Mouse (Mus musculus): ENCODE results near the gene Chrng. TPM values are rescaled to one million over a fixed set of nuclear protein-coding genes. Genes with fewer than 3 reads are reported as not detected.

The Chrng gene
- polyA plus RNA-seq, 1 experiment from 2014 or later: 1.5 TPM

DNA sequence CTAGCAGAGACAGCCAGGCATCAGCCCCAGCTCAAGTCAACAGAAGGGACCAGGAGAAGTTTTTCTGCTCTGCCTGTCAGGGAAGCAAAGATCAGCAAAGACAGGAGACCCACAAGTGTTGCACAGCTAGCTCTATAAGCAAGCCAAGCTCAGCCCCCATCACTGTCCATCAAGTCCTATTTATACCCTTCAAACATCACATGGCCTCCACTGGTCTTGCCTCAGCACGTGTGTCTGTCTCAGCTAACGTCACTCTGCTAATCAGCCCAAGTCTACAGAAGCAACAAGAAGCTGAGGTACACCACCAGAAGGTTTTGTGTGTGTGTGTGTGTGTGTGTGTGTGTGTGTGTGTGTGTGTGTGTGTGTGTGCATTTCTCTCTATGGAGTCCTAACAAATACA is 3.6 kb upstream of the Chrng start:
- no peaks in the 10 kb centered on the region for H3K36me3 ChIP-seq (ENCODE audit: control insufficient read depth, insufficient read depth, low read length)
- H3K4me1 ChIP-seq (ENCODE audit: control insufficient read depth in 2 of 2, insufficient read depth in 2 of 2, low read length in 2 of 2): peaks cover 8 to 12% of the 10 kb centered on the region in 2 experiments; a peak in 3 of 4 replicates
- no peak overlapping the region for H3K4me2 ChIP-seq (ENCODE audit: low read length)
- 23% methylated on average over 2 of the region's 2 CpGs for WGBS
- no peaks in the 10 kb centered on the region for H3K9me3 ChIP-seq (ENCODE audit: control insufficient read depth, low read length)
- H3K27ac ChIP-seq (replicated peaks in 1 of 2; ENCODE audit: control insufficient read depth in 1 of 2, insufficient read depth in 1 of 2, low read depth in 2 of 2, low read length in 2 of 2): no peak overlapping the region
- no peak overlapping the region for H3K4me3 ChIP-seq (ENCODE audit: control insufficient read depth in 1 of 2, insufficient read depth in 1 of 2, low read depth in 1 of 2, low read length in 2 of 2)
- ATAC-seq (ENCODE audit: insufficient number of reproducible peaks, insufficient read depth, low FRiP score, low read depth): no peak
- H3K27me3 ChIP-seq (ENCODE audit: control insufficient read depth, insufficient read depth, low read length): 0 out of 2 replicates have a peak, but pooled peaks cover under 1% of the 10 kb centered on the region
- H3K9ac ChIP-seq (ENCODE audit: low read length): no peak overlapping the region

DNA sequence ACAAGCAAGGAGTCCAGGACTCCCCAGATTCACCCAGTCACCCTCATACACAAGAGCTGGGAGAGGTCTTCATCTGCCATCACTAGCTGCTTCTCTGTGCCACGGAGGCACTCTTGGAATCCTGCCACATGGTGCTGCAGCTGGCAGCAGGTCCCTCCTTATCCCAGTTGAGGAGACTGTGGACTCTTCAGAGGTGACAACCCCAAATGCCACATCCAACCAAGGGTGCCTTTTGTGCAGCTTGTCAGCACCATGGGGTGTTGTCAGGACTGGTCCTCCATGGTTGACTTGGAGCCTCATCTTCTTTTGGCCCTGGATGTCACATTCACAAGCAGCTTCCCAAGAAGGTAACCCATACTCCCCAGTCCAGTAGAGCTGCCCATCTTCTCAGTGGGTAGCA is 2.6 kb upstream of the Chrng start:
- Histone ChIP-seq H3K36me3 (ENCODE audit: control insufficient read depth, insufficient read depth, low read length) (no peaks in the 10 kb centered on the region), H3K27ac (replicated peaks in 1 of 2; ENCODE audit: control insufficient read depth in 1 of 2, insufficient read depth in 1 of 2, low read depth in 2 of 2, low read length in 2 of 2) (no peak overlapping the region), H3K9ac (ENCODE audit: low read length) (no peak overlapping the region), H3K27me3 (ENCODE audit: control insufficient read depth, insufficient read depth, low read length) (peaks cover 11% of the 10 kb centered on the region; the same call in 1 of the 2 replicates), H3K4me2 (ENCODE audit: low read length) (no peak overlapping the region), H3K4me1 (ENCODE audit: control insufficient read depth in 2 of 2, insufficient read depth in 2 of 2, low read length in 2 of 2) (peaks cover 8 to 12% of the 10 kb centered on the region in 2 experiments; a peak in 3 of 4 replicates), H3K9me3 (ENCODE audit: control insufficient read depth, low read length) (no peaks in the 10 kb centered on the region), H3K4me3 (ENCODE audit: control insufficient read depth in 1 of 2, insufficient read depth in 1 of 2, low read depth in 1 of 2, low read length in 2 of 2) (no peak overlapping the region)
- 29% methylated on average over 1 of the region's 1 CpGs for WGBS
- no peak for ATAC-seq (ENCODE audit: insufficient number of reproducible peaks, insufficient read depth, low FRiP score, low read depth)

- WGBS: 73% methylated on average over 5 of the region's 5 CpGs
- H3K36me3 ChIP-seq (ENCODE audit: control insufficient read depth, insufficient read depth, low read length): no peaks in the 10 kb centered on the region
- H3K4me1 ChIP-seq (ENCODE audit: control insufficient read depth in 2 of 2, insufficient read depth in 2 of 2, low read length in 2 of 2): peaks cover 1 to 7% of the 10 kb centered on the region in 2 experiments; a peak in 2 of 4 replicates
- no peaks in the 10 kb centered on the region for H3K9me3 ChIP-seq (ENCODE audit: control insufficient read depth, low read length)
- H3K27me3 ChIP-seq (ENCODE audit: control insufficient read depth, insufficient read depth, low read length): peaks cover 23% of the 10 kb centered on the region
- no peak overlapping the region for H3K4me3 ChIP-seq (ENCODE audit: control insufficient read depth in 1 of 2, insufficient read depth in 1 of 2, low read depth in 1 of 2, low read length in 2 of 2)
- H3K4me2 ChIP-seq (ENCODE audit: low read length): no peak overlapping the region
- no peak overlapping the region for H3K27ac ChIP-seq (replicated peaks in 1 of 2; ENCODE audit: control insufficient read depth in 1 of 2, insufficient read depth in 1 of 2, low read depth in 2 of 2, low read length in 2 of 2)
- H3K9ac ChIP-seq (ENCODE audit: low read length): no peak overlapping the region
- ATAC-seq (ENCODE audit: insufficient number of reproducible peaks, insufficient read depth, low FRiP score, low read depth): no peak
Measured at GRCm38 (mm10) chr1:87203779-87204178, 678 bp upstream of the Chrng start.

GRCm38 (mm10) chr1:87205038-87205437 is 581 bp downstream of the Chrng start:
- Histone ChIP-seq H3K4me2 (ENCODE audit: low read length) (no peak overlapping the region), H3K9me3 (ENCODE audit: control insufficient read depth, low read length) (no peaks in the 10 kb centered on the region), H3K4me3 (ENCODE audit: control insufficient read depth in 1 of 2, insufficient read depth in 1 of 2, low read depth in 1 of 2, low read length in 2 of 2) (no peak overlapping the region), H3K9ac (ENCODE audit: low read length) (no peak overlapping the region), H3K27ac (replicated peaks in 1 of 2; ENCODE audit: control insufficient read depth in 1 of 2, insufficient read depth in 1 of 2, low read depth in 2 of 2, low read length in 2 of 2) (no peak overlapping the region), H3K36me3 (ENCODE audit: control insufficient read depth, insufficient read depth, low read length) (no peaks in the 10 kb centered on the region), H3K4me1 (ENCODE audit: control insufficient read depth in 2 of 2, insufficient read depth in 2 of 2, low read length in 2 of 2) (peaks cover 0 to 3% of the 10 kb centered on the region in 2 experiments; a peak in 1 of 4 replicates), H3K27me3 (ENCODE audit: control insufficient read depth, insufficient read depth, low read length) (peaks cover 23% of the 10 kb centered on the region)
- ATAC-seq (ENCODE audit: insufficient number of reproducible peaks, insufficient read depth, low FRiP score, low read depth): no peak
- WGBS: 50% methylated on average over 6 of the region's 6 CpGs

DNA sequence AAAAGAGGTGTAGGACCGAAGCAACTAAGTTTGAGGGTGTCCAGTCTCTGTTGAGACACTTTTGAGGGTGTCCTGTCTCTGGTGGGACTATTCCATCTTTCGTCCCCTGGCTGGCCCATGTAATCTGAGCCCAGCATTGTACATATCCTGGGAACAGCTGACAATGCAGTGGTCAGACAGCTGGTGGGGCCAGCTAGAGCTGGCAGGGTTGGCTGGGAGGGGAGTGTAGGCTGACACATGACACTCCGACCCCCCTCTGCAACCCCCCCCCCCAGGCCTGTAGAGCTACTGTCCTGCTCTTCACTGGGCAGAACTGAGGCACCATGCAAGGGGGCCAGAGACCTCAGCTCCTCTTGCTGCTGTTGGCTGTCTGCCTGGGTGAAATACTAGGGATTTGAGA is 1.0 kb downstream of the Chrng start:
- no peak overlapping the region for H3K4me3 ChIP-seq (ENCODE audit: control insufficient read depth in 1 of 2, insufficient read depth in 1 of 2, low read depth in 1 of 2, low read length in 2 of 2)
- H3K4me1 ChIP-seq (ENCODE audit: control insufficient read depth in 2 of 2, insufficient read depth in 2 of 2, low read length in 2 of 2): peaks cover 0 to 3% of the 10 kb centered on the region in 2 experiments; a peak in 1 of 4 replicates
- no peaks in the 10 kb centered on the region for H3K36me3 ChIP-seq (ENCODE audit: control insufficient read depth, insufficient read depth, low read length)
- ATAC-seq (ENCODE audit: insufficient number of reproducible peaks, insufficient read depth, low FRiP score, low read depth): no peak
- H3K27me3 ChIP-seq (ENCODE audit: control insufficient read depth, insufficient read depth, low read length): peaks cover 23% of the 10 kb centered on the region
- 37% methylated on average over 3 of the region's 3 CpGs for WGBS
- H3K27ac ChIP-seq (replicated peaks in 1 of 2; ENCODE audit: control insufficient read depth in 1 of 2, insufficient read depth in 1 of 2, low read depth in 2 of 2, low read length in 2 of 2): no peak overlapping the region
- H3K9me3 ChIP-seq (ENCODE audit: control insufficient read depth, low read length): no peaks in the 10 kb centered on the region
- H3K4me2 ChIP-seq (ENCODE audit: low read length): no peak overlapping the region
- H3K9ac ChIP-seq (ENCODE audit: low read length): no peak overlapping the region

GRCm38 (mm10) chr1:87206339-87206738 is 1.9 kb downstream of the Chrng start:
- Histone ChIP-seq H3K27ac (replicated peaks in 1 of 2; ENCODE audit: control insufficient read depth in 1 of 2, insufficient read depth in 1 of 2, low read depth in 2 of 2, low read length in 2 of 2) (no peak overlapping the region), H3K4me3 (ENCODE audit: control insufficient read depth in 1 of 2, insufficient read depth in 1 of 2, low read depth in 1 of 2, low read length in 2 of 2) (no peak overlapping the region), H3K4me1 (ENCODE audit: control insufficient read depth in 2 of 2, insufficient read depth in 2 of 2, low read length in 2 of 2) (no peaks in the 10 kb centered on the region), H3K9ac (ENCODE audit: low read length) (no peak overlapping the region), H3K36me3 (ENCODE audit: control insufficient read depth, insufficient read depth, low read length) (no peaks in the 10 kb centered on the region), H3K4me2 (ENCODE audit: low read length) (no peak overlapping the region), H3K27me3 (ENCODE audit: control insufficient read depth, insufficient read depth, low read length) (peaks cover 23% of the 10 kb centered on the region), H3K9me3 (ENCODE audit: control insufficient read depth, low read length) (no peaks in the 10 kb centered on the region)
- 16% methylated on average over 17 of the region's 17 CpGs for WGBS
- no peak for ATAC-seq (ENCODE audit: insufficient number of reproducible peaks, insufficient read depth, low FRiP score, low read depth)

DNA sequence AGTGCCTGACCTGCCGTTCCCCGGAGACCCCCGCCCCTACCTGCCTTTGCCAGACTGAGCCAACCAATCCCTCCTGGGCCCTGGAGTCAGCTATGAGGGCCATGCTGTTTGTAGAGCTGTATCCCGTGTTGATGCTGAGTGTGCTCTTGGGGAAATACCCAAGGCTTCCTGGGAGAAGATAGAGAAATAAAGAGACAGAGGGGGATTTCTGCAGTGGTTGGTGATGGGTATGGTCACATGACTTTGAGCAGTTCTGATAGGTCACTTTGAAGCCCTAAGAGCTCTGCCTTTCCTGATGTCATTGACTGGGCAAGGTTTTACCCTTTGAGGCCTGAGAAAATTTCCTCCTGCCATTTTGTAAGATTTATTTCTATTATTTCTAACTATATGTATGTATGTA is 7.0 kb downstream of the Chrng start:
- Histone ChIP-seq H3K4me2 (ENCODE audit: low read length) (no peak overlapping the region), H3K27me3 (ENCODE audit: control insufficient read depth, insufficient read depth, low read length) (peaks cover 16% of the 10 kb centered on the region), H3K4me3 (ENCODE audit: control insufficient read depth in 1 of 2, insufficient read depth in 1 of 2, low read depth in 1 of 2, low read length in 2 of 2) (no peak overlapping the region), H3K27ac (replicated peaks in 1 of 2; ENCODE audit: control insufficient read depth in 1 of 2, insufficient read depth in 1 of 2, low read depth in 2 of 2, low read length in 2 of 2) (no peak overlapping the region), H3K4me1 (ENCODE audit: control insufficient read depth in 2 of 2, insufficient read depth in 2 of 2, low read length in 2 of 2) (peaks cover 8 to 22% of the 10 kb centered on the region in 2 experiments), H3K9me3 (ENCODE audit: control insufficient read depth, low read length) (no peaks in the 10 kb centered on the region), H3K36me3 (ENCODE audit: control insufficient read depth, insufficient read depth, low read length) (no peaks in the 10 kb centered on the region), H3K9ac (ENCODE audit: low read length) (no peak overlapping the region)
- WGBS: 75% methylated on average over 4 of the region's 4 CpGs
- no peak for ATAC-seq (ENCODE audit: insufficient number of reproducible peaks, insufficient read depth, low FRiP score, low read depth)
